Mouse (Mus musculus) spleen, adult 2 months (tissue): ENCODE measurements around the gene Srcin1. TPM values are rescaled to one million over a fixed set of nuclear protein-coding genes. Genes with fewer than 3 reads are reported as not detected.

Experiments used
- DNase-seq, 2 experiments: peaks; one replicate each; pipeline versions ENCODE4 v3.0.0 to v3.0.0-alpha.2; 2012 to 2021; ENCODE audit warnings: low spot score in 2 of 2, low read depth in 1 of 2
- H3K27ac ChIP-seq: fragments of 200-500 bp; 2 replicates; pipeline ENCODE4 v1.5.1; 2012; ENCODE audit warnings: low read length, inconsistent platforms; ENCODE audit not compliant: insufficient read depth
- H3K27me3 ChIP-seq: fragments of 200-500 bp; 2 replicates; pipeline ENCODE4 v1.6.1; 2012; ENCODE audit warnings: mild to moderate bottlenecking, moderate library complexity, low read length, inconsistent platforms; ENCODE audit not compliant: control insufficient read depth, insufficient read depth
- H3K36me3 ChIP-seq: fragments of 200-500 bp; 2 replicates; pipeline ENCODE4 v1.6.1; 2012; ENCODE audit warnings: mild to moderate bottlenecking, low read length, inconsistent platforms; ENCODE audit not compliant: control insufficient read depth, insufficient read depth
- H3K4me1 ChIP-seq: fragments of 200-500 bp; 2 replicates; pipeline ENCODE4 v1.6.1; 2011; ENCODE audit warnings: inconsistent platforms; ENCODE audit not compliant: control insufficient read depth, insufficient read depth, insufficient read length
- H3K4me3 ChIP-seq: fragments of 200-500 bp; 2 replicates; pipeline ENCODE4 v1.5.1; 2011; ENCODE audit warnings: mild to moderate bottlenecking, inconsistent platforms; ENCODE audit not compliant: insufficient read depth, insufficient read length; ENCODE audit errors: extremely low read depth
- CTCF ChIP-seq: fragments of 200-500 bp; IDR thresholded peaks from 2 replicates; pipeline ENCODE4 v1.5.1; 2011; ENCODE audit warnings: mild to moderate bottlenecking, inconsistent platforms; ENCODE audit not compliant: insufficient read depth, insufficient read length, insufficient replicate concordance; ENCODE audit errors: extremely low read depth
- POLR2A ChIP-seq: fragments of 200-500 bp; IDR thresholded peaks from 2 replicates; pipeline ENCODE4 v1.6.1; 2011; ENCODE audit warnings: low read depth, low read length, inconsistent platforms
- WGBS: fragments of 180-500 bp; shearing (Covaris S2); methylation state at CpG from one replicate; pipeline ENCODE4 v1.1.7; 2018; 5-methylcytosine and 5-hydroxymethylcytosine counted together
- polyA plus RNA-seq: library from polyadenylated mRNA; depleted of rRNA; stranded (reverse); fragments of >200 nt; gene quantifications from 2 replicates; pipeline ENCODE4 v1.2.3, GENCODE M21; 2012

Gene Srcin1
- polyA plus RNA-seq, 1 experiment, result 0.13 TPM

DNA sequence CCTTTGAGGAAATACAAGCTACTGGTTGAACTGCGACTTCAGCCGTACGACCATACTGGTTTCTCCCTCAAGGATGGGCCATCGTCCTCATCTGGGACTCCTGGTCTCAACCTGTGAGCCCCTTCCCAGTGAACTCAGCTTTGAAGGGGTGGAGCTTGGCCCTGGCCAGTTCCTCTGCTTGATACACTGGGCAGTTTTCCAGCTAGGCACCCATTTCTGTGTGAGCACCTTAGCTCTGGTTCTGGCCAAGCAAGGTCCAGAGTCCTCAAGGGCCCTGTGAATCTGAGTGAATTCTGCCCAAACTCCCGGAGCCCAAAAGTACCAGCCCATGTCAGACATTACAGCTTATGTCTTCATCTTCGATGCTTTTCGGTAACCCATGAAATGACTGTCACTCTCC lies 55.4 kb downstream of the Srcin1 start:
- H3K4me3 ChIP-seq, result no peak overlapping the region
- no peak overlapping the region for H3K27ac ChIP-seq
- no peak for DNase-seq
- WGBS, result 91% methylated on average over 7 of the region's 7 CpGs
- no peaks in the 10 kb centered on the region for H3K36me3 ChIP-seq
- H3K4me1 ChIP-seq, result no peaks in the 10 kb centered on the region
- peaks cover 2% of the 10 kb centered on the region; the same call in 1 of the 2 replicates for H3K27me3 ChIP-seq
- no peak for TF ChIP-seq CTCF

DNA sequence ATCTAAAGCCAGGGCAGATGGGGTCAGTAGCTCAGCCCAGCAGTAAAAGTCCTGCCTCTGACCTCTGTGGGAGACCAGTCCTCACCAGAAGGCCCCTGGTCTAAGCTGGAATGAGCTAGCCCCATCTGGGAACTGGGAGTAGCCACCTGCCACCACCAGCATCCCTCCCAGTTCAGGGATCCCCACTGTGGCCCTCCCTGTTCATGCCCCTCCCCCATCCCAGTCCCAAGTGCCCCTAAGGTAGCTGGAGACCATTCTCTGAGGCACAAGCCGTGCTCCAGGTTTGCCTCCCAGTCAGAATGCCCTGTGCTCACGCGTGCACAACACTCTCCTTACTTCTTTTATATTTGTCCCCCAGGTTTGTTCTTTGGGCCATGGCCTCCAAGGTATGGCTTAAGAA lies 62.9 kb downstream of the Srcin1 start:
- DNase-seq, result no peak
- H3K27ac ChIP-seq, result no peak overlapping the region
- peaks cover 11% of the 10 kb centered on the region; the same call in 1 of the 2 replicates for H3K4me1 ChIP-seq
- no peaks in the 10 kb centered on the region for H3K36me3 ChIP-seq
- TF ChIP-seq POLR2A (no peak), CTCF (no peak)
- no peaks in the 10 kb centered on the region for H3K27me3 ChIP-seq
- no peak overlapping the region for H3K4me3 ChIP-seq
- 93% methylated on average over 3 of the region's 3 CpGs for WGBS

DNA sequence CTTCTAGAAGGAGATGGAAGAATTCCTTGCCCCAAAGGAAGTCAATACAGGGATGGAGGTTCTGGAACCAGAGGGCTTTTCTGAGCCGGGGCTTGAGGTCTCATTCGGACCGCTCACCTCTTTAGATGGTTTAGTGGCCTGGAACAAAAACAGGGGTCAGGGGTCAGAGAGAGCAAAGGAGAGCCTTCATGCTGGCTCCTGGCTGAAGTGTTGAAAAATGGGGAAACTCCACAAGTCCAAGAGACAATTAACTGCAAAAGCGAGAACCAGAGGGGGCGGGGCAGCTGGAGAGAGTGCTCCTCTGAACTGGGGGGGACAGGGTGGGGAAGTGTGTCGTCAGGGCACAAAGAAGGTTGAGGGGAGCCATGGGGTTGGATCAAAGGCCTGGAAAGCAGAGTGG lies 63.5 kb downstream of the Srcin1 start:
- Histone ChIP-seq H3K27me3 (no peaks in the 10 kb centered on the region), H3K4me1 (peaks cover 11% of the 10 kb centered on the region; the same call in 1 of the 2 replicates), H3K36me3 (no peaks in the 10 kb centered on the region), H3K27ac (peak overlapping the region; percentile 67; the same call in 1 of the 2 replicates), H3K4me3 (peak overlapping the region; percentile 51; the same call in 1 of the 2 replicates)
- no peak for TF ChIP-seq POLR2A
- TF ChIP-seq CTCF, result no peak
- 73% methylated on average over 6 of the region's 6 CpGs for WGBS
- DNase-seq, result no peak

DNA sequence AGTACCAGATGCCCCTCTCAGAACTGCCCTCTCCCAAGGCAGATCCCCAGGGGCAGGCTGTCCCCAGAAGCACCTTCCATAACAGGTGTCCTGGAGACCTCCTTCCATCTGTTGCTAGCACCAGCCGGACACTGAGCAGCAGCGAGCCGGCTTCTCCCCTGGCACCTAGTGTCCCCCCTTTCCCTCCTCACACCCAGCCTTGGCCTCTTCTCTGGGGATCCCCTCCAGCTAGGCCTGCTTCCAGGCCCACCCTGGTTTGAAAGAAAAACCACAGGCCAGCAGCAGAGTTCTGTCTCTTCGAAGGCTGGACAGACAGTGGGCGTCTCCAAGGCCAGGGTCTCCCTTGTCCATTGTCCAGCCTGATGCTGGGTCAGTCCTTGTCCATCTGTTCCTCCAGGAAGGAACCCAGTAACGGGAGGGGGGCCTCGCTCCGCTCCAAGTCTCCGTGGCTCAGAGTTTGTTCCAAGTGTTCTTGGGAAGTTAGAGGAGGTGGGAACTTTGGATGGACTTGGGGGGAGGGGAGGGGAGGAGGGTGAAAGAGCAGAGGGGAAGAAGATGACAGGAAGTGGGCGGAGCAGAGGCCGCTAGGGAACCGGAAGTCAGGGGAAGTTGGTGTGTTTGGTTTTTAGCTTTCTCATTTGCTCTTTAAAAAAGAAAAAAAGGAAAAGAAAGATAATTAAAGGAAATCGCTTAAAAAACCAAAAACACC lies 64.2 kb downstream of the Srcin1 start:
- no peak for TF ChIP-seq POLR2A
- peak; percentile 35 to 66 for DNase-seq
- H3K36me3 ChIP-seq, result no peaks in the 10 kb centered on the region
- WGBS, result 31% methylated on average over 13 of the region's 13 CpGs
- H3K27me3 ChIP-seq, result no peaks in the 10 kb centered on the region
- peaks cover 11% of the 10 kb centered on the region; the same call in 1 of the 2 replicates for H3K4me1 ChIP-seq
- H3K4me3 ChIP-seq, result peak overlapping the region; percentile 51
- peak overlapping the region; percentile 71 for H3K27ac ChIP-seq

DNA sequence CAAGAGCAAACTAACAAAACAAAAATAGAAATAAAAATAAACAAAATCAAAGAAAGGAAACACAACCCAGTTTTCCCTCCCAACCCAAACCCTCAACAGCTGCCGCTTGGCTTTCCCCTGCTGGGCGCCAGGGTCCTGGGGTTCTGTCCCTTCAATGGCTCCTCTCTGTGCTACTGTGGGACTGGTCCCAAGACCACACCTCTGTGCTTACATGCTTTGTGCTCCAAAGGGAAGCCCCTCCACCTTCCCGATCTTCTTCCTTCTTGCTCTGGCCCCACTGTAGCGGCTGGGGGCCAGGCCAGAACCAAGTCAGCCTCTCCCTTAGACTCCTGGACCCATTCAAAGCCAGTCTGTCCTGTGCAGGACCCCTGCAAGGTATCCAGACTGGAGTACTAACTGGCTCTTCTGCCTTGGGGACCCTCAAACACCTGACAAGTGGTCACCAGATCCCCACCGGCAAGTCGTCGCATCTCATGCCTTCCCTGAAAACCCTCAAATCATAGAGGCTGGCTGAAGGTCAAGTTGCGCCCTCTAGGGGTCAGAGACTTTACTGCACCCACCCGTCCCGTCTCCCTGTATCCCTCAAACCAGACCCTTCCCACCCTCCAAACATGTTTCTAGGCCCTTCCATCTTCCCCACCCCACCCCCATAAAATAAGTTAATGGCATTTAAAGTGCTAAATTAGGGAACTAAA lies 64.9 kb downstream of the Srcin1 start:
- DNase-seq, result peak in 1 of 2 experiments; percentile 63
- peaks cover 11% of the 10 kb centered on the region; the same call in 1 of the 2 replicates for H3K4me1 ChIP-seq
- H3K4me3 ChIP-seq, result no peak overlapping the region
- H3K27ac ChIP-seq, result 0 out of 2 replicates have a peak overlapping the region, but pooled peaks have one; percentile 5
- H3K36me3 ChIP-seq, result no peaks in the 10 kb centered on the region
- TF ChIP-seq CTCF, result peak; percentile 64; the same call in 1 of the 2 replicates
- TF ChIP-seq POLR2A, result no peak
- WGBS, result 41% methylated on average over 10 of the region's 10 CpGs
- no peaks in the 10 kb centered on the region for H3K27me3 ChIP-seq

DNA sequence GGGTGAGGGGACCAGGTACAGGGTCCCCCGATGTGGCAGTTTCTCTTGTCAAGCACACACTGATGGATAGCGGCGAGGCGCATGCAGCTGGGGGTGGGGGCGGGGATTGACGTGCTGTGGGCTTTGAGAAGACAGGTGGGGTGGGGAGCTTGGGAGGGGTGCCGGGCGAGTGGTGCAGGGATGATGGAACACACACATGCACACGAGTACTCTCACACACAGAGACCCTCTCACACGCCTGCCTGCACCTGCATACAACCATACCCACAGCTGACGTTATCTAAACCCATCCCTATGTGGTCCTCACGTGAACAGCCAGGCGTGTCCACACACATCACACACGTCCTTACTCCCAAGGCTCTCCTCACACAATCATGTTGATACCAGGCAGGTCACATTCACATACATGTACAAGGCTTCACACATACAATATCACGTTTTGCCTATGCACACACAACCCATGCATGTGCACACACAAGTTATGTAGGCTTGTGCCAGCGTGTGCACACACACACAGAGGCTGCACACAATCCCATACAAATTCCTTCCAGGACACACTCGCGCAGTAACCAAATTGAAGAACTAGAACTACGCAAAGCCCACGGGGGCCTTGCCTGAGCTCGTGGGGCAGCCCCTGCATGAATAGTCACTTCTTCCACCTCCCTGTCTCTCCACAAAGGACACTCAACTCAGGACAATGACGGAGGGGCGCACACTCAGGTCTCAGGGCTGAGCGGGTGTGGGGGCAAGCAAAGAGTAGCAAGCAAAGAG lies 66.1 kb downstream of the Srcin1 start:
- H3K36me3 ChIP-seq, result no peaks in the 10 kb centered on the region
- H3K27me3 ChIP-seq, result no peaks in the 10 kb centered on the region
- H3K4me1 ChIP-seq, result peaks cover 11% of the 10 kb centered on the region; the same call in 1 of the 2 replicates
- no peak overlapping the region for H3K27ac ChIP-seq
- no peak for TF ChIP-seq POLR2A
- no peak for TF ChIP-seq CTCF
- DNase-seq, result no peak
- WGBS, result 55% methylated on average over 24 of the region's 24 CpGs
- H3K4me3 ChIP-seq, result no peak overlapping the region
